Mouse (Mus musculus) B cell, adult 67 days (primary cell): Measurements from ENCODE around the gene Pcdh8. TPM values are rescaled to one million over a fixed set of nuclear protein-coding genes. Genes with fewer than 3 reads are reported as not detected.

Source experiments
- total RNA-seq, 2 experiments: library from RNA; stranded (reverse); gene quantifications; 4 replicates each; pipeline ENCODE4 v1.2.4; 2023

The Pcdh8 gene
- total RNA-seq: not detected

DNA sequence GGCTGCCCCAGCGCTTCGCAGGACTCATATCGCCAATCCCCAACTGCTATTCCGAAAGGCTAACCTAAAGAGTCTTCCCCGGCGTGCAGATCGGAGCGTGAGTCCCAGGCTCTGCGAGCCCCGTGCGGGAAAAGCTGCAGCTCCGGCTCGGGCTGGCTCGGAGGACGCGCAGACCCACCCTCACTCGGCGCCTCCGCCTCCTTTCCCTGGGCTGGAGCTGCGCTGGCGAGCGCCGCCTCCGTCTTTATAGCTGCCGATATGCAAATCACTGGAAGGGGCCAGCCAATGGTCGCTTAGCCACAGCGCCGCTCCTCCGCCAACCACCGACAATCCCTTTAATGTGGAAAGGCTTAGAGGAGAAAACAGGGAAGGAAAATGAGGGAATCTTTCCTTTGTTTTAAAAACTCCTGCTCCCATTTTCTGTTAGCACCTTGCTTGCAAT lies at the start of gene Pcdh8:
TSS of gene Pcdh8 (minus strand) at position 219 of the 442 bp plus-strand sequence.

Other genes with a start within 250 kb of the Pcdh8 start
- 10 to 100 TPM; 54.9 to 71.3 TPM for gene Sugt1, start 183.6 kb downstream of the Pcdh8 start, total RNA-seq
- gene Cnmd, start 109.1 kb downstream of the Pcdh8 start, total RNA-seq: not detected
- not detected for gene Olfm4, start 212.8 kb upstream of the Pcdh8 start, total RNA-seq